Mouse (Mus musculus) testis, adult 2 months (tissue): ENCODE measurements around the gene Tmem63b.

ENCODE experiments used
- CTCF ChIP-seq: fragments of 200-500 bp; IDR thresholded peaks from 2 replicates; pipeline ENCODE4 v1.5.1; 2012; ENCODE audit warnings: low read depth, mild to moderate bottlenecking, inconsistent platforms, low read length, moderate library complexity; ENCODE audit not compliant: control insufficient read depth, insufficient read depth, insufficient replicate concordance
- POLR2A ChIP-seq: fragments of 200-500 bp; IDR thresholded peaks from 2 replicates; pipeline ENCODE4 v1.6.1; 2012; ENCODE audit warnings: low read depth, mild to moderate bottlenecking, inconsistent platforms, low read length, moderate library complexity; ENCODE audit not compliant: control insufficient read depth

DNA sequence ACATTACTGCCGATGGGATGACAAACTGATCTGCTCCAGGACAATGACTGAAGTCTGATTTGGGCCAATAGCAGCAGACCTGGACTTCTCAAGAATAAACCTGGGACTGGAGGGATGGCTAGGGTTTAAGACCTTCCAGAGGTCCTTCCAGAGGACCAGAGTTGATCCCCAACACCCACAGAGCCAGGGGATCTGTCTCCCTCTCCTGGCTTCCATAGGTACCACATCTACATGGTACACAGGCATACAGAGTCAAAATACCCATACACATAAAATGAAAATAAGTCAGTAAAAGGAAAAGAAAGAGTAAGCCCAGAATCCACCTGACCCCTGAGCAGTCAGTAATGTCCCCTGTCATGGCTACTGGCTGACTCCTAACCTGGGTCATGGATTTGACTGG is 14.9 kb downstream of the Tmem63b start:
- TF ChIP-seq POLR2A (no peak), CTCF (no peak)
